Mouse (Mus musculus): ENCODE measurements around the gene Pde4dip. TPM values are rescaled to one million over a fixed set of nuclear protein-coding genes. Genes with fewer than 3 reads are reported as not detected.

Gene Pde4dip
- polyA plus RNA-seq, 1 experiment from 2014 or later: 18.0 TPM

- Histone ChIP-seq H3K4me3 (replicated peaks; ENCODE audit: low read depth, low read length) (no peak overlapping the region), H3K4me2 (ENCODE audit: low read length) (no peak overlapping the region), H3K27ac (no peak overlapping the region), H3K4me1 (replicated peaks; ENCODE audit: insufficient read depth, low read length) (no peaks in the 10 kb centered on the region), H3K27me3 (ENCODE audit: insufficient read depth, low read length) (no peaks in the 10 kb centered on the region), H3K36me3 (ENCODE audit: insufficient read depth, low read length) (peaks cover 63% of the 10 kb centered on the region), H3K9me3 (replicated peaks; ENCODE audit: low read length) (no peaks in the 10 kb centered on the region), H3K9ac (ENCODE audit: low read depth, low read length) (no peak overlapping the region)
- WGBS: 90% methylated on average over 10 of the region's 10 CpGs
- no peak for DNase-seq (ENCODE audit: low spot score)
- TF ChIP-seq CTCF (IDR thresholded peaks at IDR 0.05; ENCODE audit: low read depth): no peak
- ATAC-seq (replicated peaks; ENCODE audit: low FRiP score, low read depth): no peak
Observed at GRCm38 (mm10) chr3:97748789-97749188, 139.7 kb downstream of the Pde4dip start.

DNA sequence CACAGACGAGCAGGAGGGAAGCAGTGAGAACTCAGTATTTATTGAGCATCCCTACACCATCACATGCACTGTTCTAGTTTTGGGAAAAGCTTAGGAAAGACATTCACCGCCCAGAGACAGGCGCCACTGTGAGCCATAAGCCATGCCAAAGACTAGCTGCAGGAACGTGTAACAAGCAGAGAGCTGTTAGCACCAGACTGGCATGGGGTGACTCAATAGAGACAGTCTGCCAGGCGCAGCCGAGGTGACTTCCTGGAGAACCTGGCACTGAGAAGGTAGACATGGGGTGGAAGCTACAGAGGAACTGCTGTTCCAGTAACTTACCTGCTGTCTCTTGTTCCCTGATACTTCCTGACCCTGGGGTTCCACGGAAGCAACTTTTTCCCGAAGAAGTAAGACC, 145.7 kb downstream of the Pde4dip start:
- 93% methylated on average over 8 of the region's 8 CpGs for WGBS
- Histone ChIP-seq H3K27ac (no peak overlapping the region), H3K4me3 (replicated peaks; ENCODE audit: low read depth, low read length) (no peak overlapping the region), H3K36me3 (ENCODE audit: insufficient read depth, low read length) (peaks cover 46% of the 10 kb centered on the region), H3K4me2 (ENCODE audit: low read length) (no peak overlapping the region), H3K4me1 (replicated peaks; ENCODE audit: insufficient read depth, low read length) (no peaks in the 10 kb centered on the region), H3K27me3 (ENCODE audit: insufficient read depth, low read length) (no peaks in the 10 kb centered on the region), H3K9me3 (replicated peaks; ENCODE audit: low read length) (no peaks in the 10 kb centered on the region), H3K9ac (ENCODE audit: low read depth, low read length) (no peak overlapping the region)
- DNase-seq (ENCODE audit: low spot score) (no peak), ATAC-seq (replicated peaks; ENCODE audit: low FRiP score, low read depth) (no peak)
- no peak for TF ChIP-seq CTCF (IDR thresholded peaks at IDR 0.05; ENCODE audit: low read depth)

GRCm38 (mm10) chr3:97735575-97735974, 152.9 kb downstream of the Pde4dip start:
- Histone ChIP-seq H3K4me1 (replicated peaks; ENCODE audit: insufficient read depth, low read length) (no peaks in the 10 kb centered on the region), H3K27me3 (ENCODE audit: insufficient read depth, low read length) (no peaks in the 10 kb centered on the region), H3K9me3 (replicated peaks; ENCODE audit: low read length) (no peaks in the 10 kb centered on the region), H3K4me2 (ENCODE audit: low read length) (no peak overlapping the region), H3K27ac (no peak overlapping the region), H3K36me3 (ENCODE audit: insufficient read depth, low read length) (no peaks in the 10 kb centered on the region), H3K9ac (ENCODE audit: low read depth, low read length) (no peak overlapping the region), H3K4me3 (replicated peaks; ENCODE audit: low read depth, low read length) (no peak overlapping the region)
- WGBS: 81% methylated on average over 5 of the region's 5 CpGs
- ATAC-seq (replicated peaks; ENCODE audit: low FRiP score, low read depth): no peak
- no peak for DNase-seq (ENCODE audit: low spot score)
- TF ChIP-seq CTCF (IDR thresholded peaks at IDR 0.05; ENCODE audit: low read depth): no peak

DNA sequence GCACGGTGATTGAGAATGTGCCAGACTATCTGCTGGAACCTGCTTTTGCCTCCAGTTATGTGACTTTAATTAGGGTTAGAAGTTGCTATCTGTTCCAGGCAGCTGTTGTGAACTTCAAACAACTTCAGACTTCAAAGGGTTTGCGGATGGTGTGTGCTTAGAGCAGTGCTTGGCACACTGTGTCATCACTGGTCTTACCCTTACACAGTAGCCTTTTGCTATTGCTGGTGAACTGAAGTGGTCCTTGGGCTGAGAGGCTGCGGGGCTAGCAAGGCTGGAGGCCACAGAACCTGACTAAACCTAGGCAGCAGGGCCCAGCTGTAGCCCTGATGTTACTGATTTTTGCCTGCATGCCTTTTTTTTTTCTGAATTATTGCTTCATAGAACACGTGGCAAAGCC, 154.2 kb downstream of the Pde4dip start:
- Histone ChIP-seq H3K9me3 (replicated peaks; ENCODE audit: low read length) (no peaks in the 10 kb centered on the region), H3K27me3 (ENCODE audit: insufficient read depth, low read length) (no peaks in the 10 kb centered on the region), H3K9ac (ENCODE audit: low read depth, low read length) (no peak overlapping the region), H3K36me3 (ENCODE audit: insufficient read depth, low read length) (no peaks in the 10 kb centered on the region), H3K27ac (no peak overlapping the region), H3K4me1 (replicated peaks; ENCODE audit: insufficient read depth, low read length) (no peaks in the 10 kb centered on the region), H3K4me3 (replicated peaks; ENCODE audit: low read depth, low read length) (no peak overlapping the region), H3K4me2 (ENCODE audit: low read length) (no peak overlapping the region)
- TF ChIP-seq CTCF (IDR thresholded peaks at IDR 0.05; ENCODE audit: low read depth): no peak
- DNase-seq (ENCODE audit: low spot score) (no peak), ATAC-seq (replicated peaks; ENCODE audit: low FRiP score, low read depth) (no peak)
- 54% methylated on average over 4 of the region's 4 CpGs for WGBS

DNA sequence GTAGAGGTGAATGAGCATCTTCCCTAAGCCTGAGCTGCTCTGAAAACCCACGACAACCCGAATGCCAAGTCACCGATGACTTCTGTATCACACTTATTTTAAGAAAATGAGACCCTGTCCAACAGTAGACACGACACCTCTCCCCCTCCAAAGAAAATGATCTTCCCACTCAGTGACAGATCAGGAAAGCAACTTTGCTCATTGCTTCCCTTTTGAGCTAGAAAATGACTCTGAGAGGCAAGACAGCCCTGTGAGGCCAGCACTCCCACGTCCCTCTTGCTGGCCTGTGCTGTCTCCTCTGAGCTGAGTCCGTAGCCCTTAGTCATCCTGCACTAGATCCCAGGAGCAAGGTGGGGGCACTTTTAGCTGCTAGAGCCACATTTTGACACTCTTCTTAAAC, 155.9 kb downstream of the Pde4dip start:
- ATAC-seq (replicated peaks; ENCODE audit: low FRiP score, low read depth) (no peak), DNase-seq (ENCODE audit: low spot score) (no peak)
- Histone ChIP-seq H3K36me3 (ENCODE audit: insufficient read depth, low read length) (no peaks in the 10 kb centered on the region), H3K27ac (no peak overlapping the region), H3K9ac (ENCODE audit: low read depth, low read length) (no peak overlapping the region), H3K4me2 (ENCODE audit: low read length) (no peak overlapping the region), H3K4me1 (replicated peaks; ENCODE audit: insufficient read depth, low read length) (no peaks in the 10 kb centered on the region), H3K27me3 (ENCODE audit: insufficient read depth, low read length) (no peaks in the 10 kb centered on the region), H3K9me3 (replicated peaks; ENCODE audit: low read length) (no peaks in the 10 kb centered on the region), H3K4me3 (replicated peaks; ENCODE audit: low read depth, low read length) (no peak overlapping the region)
- TF ChIP-seq CTCF (IDR thresholded peaks at IDR 0.05; ENCODE audit: low read depth): no peak
- 74% methylated on average over 6 of the region's 6 CpGs for WGBS

- no peak for DNase-seq (ENCODE audit: low spot score)
- H3K9me3 ChIP-seq (replicated peaks; ENCODE audit: low read length): no peaks in the 10 kb centered on the region
- H3K4me2 ChIP-seq (ENCODE audit: low read length): no peak overlapping the region
- H3K27ac ChIP-seq: no peak overlapping the region
- no peaks in the 10 kb centered on the region for H3K27me3 ChIP-seq (ENCODE audit: insufficient read depth, low read length)
- no peak for ATAC-seq (replicated peaks; ENCODE audit: low FRiP score, low read depth)
- no peaks in the 10 kb centered on the region for H3K36me3 ChIP-seq (ENCODE audit: insufficient read depth, low read length)
- H3K4me1 ChIP-seq (replicated peaks; ENCODE audit: insufficient read depth, low read length): no peaks in the 10 kb centered on the region
- no peak overlapping the region for H3K4me3 ChIP-seq (replicated peaks; ENCODE audit: low read depth, low read length)
- TF ChIP-seq CTCF (IDR thresholded peaks at IDR 0.05; ENCODE audit: low read depth): no peak
- WGBS: 79% methylated on average over 7 of the region's 7 CpGs
- no peak overlapping the region for H3K9ac ChIP-seq (ENCODE audit: low read depth, low read length)
Observed at GRCm38 (mm10) chr3:97730624-97731023, 157.9 kb downstream of the Pde4dip start.

GRCm38 (mm10) chr3:97730131-97730530, 158.4 kb downstream of the Pde4dip start:
- H3K27ac ChIP-seq: no peak overlapping the region
- no peaks in the 10 kb centered on the region for H3K36me3 ChIP-seq (ENCODE audit: insufficient read depth, low read length)
- no peak for ATAC-seq (replicated peaks; ENCODE audit: low FRiP score, low read depth)
- DNase-seq (ENCODE audit: low spot score): no peak
- no peak overlapping the region for H3K4me3 ChIP-seq (replicated peaks; ENCODE audit: low read depth, low read length)
- TF ChIP-seq CTCF (IDR thresholded peaks at IDR 0.05; ENCODE audit: low read depth): no peak
- H3K27me3 ChIP-seq (ENCODE audit: insufficient read depth, low read length): no peaks in the 10 kb centered on the region
- H3K9me3 ChIP-seq (replicated peaks; ENCODE audit: low read length): no peaks in the 10 kb centered on the region
- 74% methylated on average over 3 of the region's 3 CpGs for WGBS
- no peaks in the 10 kb centered on the region for H3K4me1 ChIP-seq (replicated peaks; ENCODE audit: insufficient read depth, low read length)
- H3K9ac ChIP-seq (ENCODE audit: low read depth, low read length): no peak overlapping the region
- no peak overlapping the region for H3K4me2 ChIP-seq (ENCODE audit: low read length)
